Mouse (Mus musculus) limb, embryonic 11.5 days (tissue): ENCODE measurements around the gene Egf. TPM values are rescaled to one million over a fixed set of nuclear protein-coding genes. Genes with fewer than 3 reads are reported as not detected.
A peak's percentile ranks its signal among the peaks of the same experiment; 100 is the strongest.
"Not testable (repeated sequence)": the region's sequence is repeated elsewhere in the genome, so short reads cannot be mapped to it uniquely, and the experiment has no call there.

Source experiments
- ATAC-seq: fragments of 200-750 bp; cut with Nextera tagmentation; 2 replicates; pipeline ENCODE4 v1.8.0; 2017; ENCODE audit warnings: low read depth; ENCODE audit not compliant: insufficient number of reproducible peaks, low FRiP score, low TSS enrichment
- DNase-seq: peaks from one replicate; pipeline ENCODE4 v3.0.0-alpha.2; 2015; ENCODE audit warnings: low spot score
- H3K27ac ChIP-seq: fragments of 300-500 bp; sonication (generic); replicated peaks from 2 replicates; pipeline ENCODE4 v1.5.1; 2014; ENCODE audit warnings: low read depth, mild to moderate bottlenecking, low read length
- H3K27me3 ChIP-seq: fragments of 300-500 bp; sonication (generic); 2 replicates; pipeline ENCODE4 v1.6.1; 2014; ENCODE audit warnings: mild to moderate bottlenecking, low read length, mixed read lengths; ENCODE audit not compliant: control insufficient read depth, insufficient read depth
- H3K36me3 ChIP-seq: fragments of 300-500 bp; sonication (generic); 2 replicates; pipeline ENCODE4 v1.6.1; 2014; ENCODE audit warnings: mild to moderate bottlenecking, low read length, moderate library complexity, mixed read lengths; ENCODE audit not compliant: control insufficient read depth, insufficient read depth
- H3K4me1 ChIP-seq: fragments of 300-500 bp; sonication (generic); 2 replicates; pipeline ENCODE4 v1.6.1; 2014; ENCODE audit warnings: low read length, mixed read lengths; ENCODE audit not compliant: control insufficient read depth, insufficient read depth
- H3K4me2 ChIP-seq: fragments of 300-500 bp; sonication (generic); 2 replicates; pipeline ENCODE4 v1.6.1; 2014; ENCODE audit warnings: low read depth, mild to moderate bottlenecking, moderate library complexity; ENCODE audit not compliant: severe bottlenecking
- H3K4me3 ChIP-seq: fragments of 300-500 bp; sonication (generic); 2 replicates; pipeline ENCODE4 v1.5.1; 2014; ENCODE audit warnings: low read depth, low read length
- H3K9ac ChIP-seq: fragments of 300-500 bp; sonication (generic); 2 replicates; pipeline ENCODE4 v1.6.1; 2014; ENCODE audit warnings: mild to moderate bottlenecking, low read length
- H3K9me3 ChIP-seq: fragments of 300-500 bp; sonication (generic); 2 replicates; pipeline ENCODE4 v1.6.1; 2016; ENCODE audit warnings: low read length; ENCODE audit not compliant: control insufficient read depth
- WGBS: fragments of 180-500 bp; shearing (Covaris S2); extraction: QIAGEN DNeasy Blood & Tissue Kit; methylation state at CpG from one replicate; pipeline ENCODE4 v1.1.7; 2014; 5-methylcytosine and 5-hydroxymethylcytosine counted together
- polyA plus RNA-seq: library from polyadenylated mRNA; unstranded; fragments of >200 nt; fragmentation: Nextera tagmentation; extraction: Ambion mirVana; gene quantifications from 2 replicates; pipeline ENCODE4 v1.2.1, GENCODE M21; 2014

Gene Egf
- polyA plus RNA-seq, 1 experiment from 2014 or later: 0.92 TPM

DNA sequence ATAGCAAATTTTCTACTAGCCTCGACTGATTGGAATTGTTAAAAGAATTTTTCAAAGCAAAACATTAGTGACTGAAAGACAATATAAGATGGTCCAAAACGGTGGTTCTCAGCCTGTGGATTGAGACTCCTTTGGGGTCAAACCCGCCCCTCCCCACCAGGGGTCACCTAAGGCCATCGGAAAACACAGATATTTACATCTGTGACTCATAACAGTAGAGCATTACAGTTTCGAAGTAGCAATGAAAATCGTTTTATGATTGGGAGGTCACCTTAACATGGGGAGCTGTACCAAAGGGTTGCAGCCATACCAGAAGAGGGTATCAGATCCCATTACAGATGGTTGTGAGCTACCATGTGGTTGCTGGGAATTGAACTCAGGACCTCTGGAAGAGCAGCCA, 16.1 kb upstream of the Egf start:
- Histone ChIP-seq H3K36me3 (no peaks in the 10 kb centered on the region), H3K9me3 (no peaks in the 10 kb centered on the region), H3K4me1 (no peaks in the 10 kb centered on the region), H3K27me3 (no peaks in the 10 kb centered on the region), H3K4me3 (no peak overlapping the region), H3K27ac (no peak overlapping the region), H3K9ac (no peak overlapping the region), H3K4me2 (no peak overlapping the region)
- ATAC-seq: no peak
- 85% methylated on average over 6 of the region's 6 CpGs for WGBS
- DNase-seq: no peak

DNA sequence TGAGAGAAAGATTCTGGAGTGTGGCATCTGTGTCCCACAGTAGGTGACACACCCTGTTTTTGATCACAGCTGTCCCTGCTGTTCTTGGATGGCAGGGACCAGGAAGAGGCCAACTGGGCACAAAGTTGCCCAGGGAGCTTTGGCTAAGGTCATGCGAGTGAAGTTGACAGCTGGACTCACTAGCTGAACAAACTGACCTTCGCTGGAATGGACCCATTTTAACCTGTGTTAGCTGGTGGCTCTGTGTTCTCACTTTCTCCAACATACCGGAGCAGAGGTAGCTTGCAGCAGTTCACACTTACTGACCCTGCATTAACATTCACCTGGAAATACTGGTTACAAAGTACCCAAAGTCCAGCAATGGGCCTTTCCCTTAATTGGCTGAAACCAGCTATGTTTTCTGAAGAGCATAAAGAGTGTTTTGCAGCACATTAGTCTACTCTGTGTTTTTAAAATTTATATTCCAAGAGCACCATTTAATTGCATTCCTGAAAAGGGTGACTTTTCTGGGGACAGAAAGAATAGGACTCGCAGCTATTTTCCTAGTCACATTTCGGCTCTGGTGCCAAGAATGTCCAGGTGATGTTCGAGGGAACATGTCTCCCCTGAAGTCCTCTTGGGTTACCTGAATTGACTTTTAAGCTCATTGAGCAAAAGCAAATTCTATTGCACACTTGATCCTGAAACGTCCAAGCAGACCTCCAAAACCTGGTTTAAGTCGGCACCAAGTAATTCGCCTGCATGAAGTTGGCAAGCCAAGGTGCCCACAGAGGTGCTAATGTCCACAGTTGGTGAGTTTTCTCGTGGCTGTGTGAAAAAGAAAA, 12.1 kb upstream of the Egf start:
- Histone ChIP-seq H3K4me3 (no peak overlapping the region), H3K36me3 (no peaks in the 10 kb centered on the region), H3K27ac (no peak overlapping the region), H3K27me3 (no peaks in the 10 kb centered on the region), H3K9ac (no peak overlapping the region), H3K4me2 (no peak overlapping the region), H3K4me1 (no peaks in the 10 kb centered on the region), H3K9me3 (no peaks in the 10 kb centered on the region)
- ATAC-seq (no peak), DNase-seq (no peak)
- 90% methylated on average over 10 of the region's 10 CpGs for WGBS

DNA sequence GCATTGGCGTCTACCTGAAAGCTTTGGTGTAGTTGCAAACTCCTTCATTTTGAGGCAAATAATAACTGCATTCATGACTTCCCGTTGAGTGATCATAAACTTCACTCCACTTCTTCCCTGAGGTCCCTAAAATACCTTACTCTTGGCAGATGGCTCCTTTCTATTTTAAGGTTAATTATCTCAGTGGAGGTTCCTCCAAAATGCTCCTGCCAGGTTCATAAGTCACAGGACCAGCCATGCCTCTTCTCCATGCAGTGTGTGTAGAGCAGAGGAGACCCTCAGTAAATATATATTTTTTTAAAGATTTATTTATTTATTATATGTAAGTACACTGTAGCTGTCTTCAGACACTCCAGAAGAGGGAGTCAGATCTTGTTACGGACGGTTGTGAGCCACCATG, 11.0 kb upstream of the Egf start:
- Histone ChIP-seq H3K9me3 (no peaks in the 10 kb centered on the region), H3K36me3 (no peaks in the 10 kb centered on the region), H3K4me2 (no peak overlapping the region), H3K4me3 (no peak overlapping the region), H3K4me1 (no peaks in the 10 kb centered on the region), H3K27me3 (no peaks in the 10 kb centered on the region), H3K9ac (no peak overlapping the region), H3K27ac (no peak overlapping the region)
- WGBS: 96% methylated on average over 4 of the region's 4 CpGs
- DNase-seq (no peak), ATAC-seq (no peak)

DNA sequence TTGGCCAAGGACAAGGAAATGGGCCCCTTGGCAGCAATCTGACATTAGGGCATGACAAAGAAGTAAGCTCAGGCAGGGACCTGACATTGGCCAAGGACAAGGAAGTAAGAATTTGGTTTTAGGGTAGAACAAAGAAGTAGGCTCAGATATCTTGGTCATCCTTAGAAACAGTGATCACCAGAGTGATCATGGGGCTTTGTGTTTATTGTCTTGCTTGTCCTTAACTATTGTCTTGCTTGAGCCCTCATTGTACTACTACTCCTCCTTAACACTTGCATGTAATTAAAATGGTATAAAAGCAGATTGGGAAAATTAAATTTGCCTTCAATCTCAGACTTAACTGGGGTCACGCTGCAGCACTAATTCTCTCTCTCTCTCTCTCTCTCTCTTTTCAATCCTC, 2.5 kb upstream of the Egf start:
- not testable (repeated sequence) for H3K27ac ChIP-seq, H3K4me2 ChIP-seq, H3K9me3 ChIP-seq, H3K4me1 ChIP-seq, ATAC-seq, H3K9ac ChIP-seq, H3K36me3 ChIP-seq, DNase-seq, H3K4me3 ChIP-seq, H3K27me3 ChIP-seq
- WGBS: 91% methylated on average over 1 of the region's 1 CpGs

DNA sequence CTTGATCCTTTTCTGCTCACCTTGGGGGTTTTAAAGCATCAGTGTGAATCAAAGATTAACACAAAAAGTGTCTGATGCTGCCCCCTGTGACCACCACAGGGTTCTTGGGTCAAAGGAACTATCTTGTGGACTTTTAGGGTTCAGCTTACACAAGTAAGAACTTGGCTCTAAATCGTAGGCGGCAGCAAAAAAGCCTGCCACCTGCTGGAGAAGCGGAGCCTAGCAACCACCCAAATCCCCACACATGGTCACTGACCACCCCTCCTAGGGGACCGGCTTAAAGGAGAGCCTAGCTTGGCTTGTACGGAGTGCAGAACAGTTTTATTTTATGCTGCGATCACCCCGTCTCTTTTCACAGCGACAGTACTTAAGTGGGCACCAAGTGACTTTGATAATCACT, 10.3 kb downstream of the Egf start:
- DNase-seq: peak; percentile 62
- no peak overlapping the region for H3K4me2 ChIP-seq
- H3K36me3 ChIP-seq: no peaks in the 10 kb centered on the region
- WGBS: 66% methylated on average over 8 of the region's 8 CpGs
- no peak overlapping the region for H3K4me3 ChIP-seq
- no peaks in the 10 kb centered on the region for H3K4me1 ChIP-seq
- ATAC-seq: no peak
- no peaks in the 10 kb centered on the region for H3K9me3 ChIP-seq
- H3K9ac ChIP-seq: no peak overlapping the region
- H3K27ac ChIP-seq: no peak overlapping the region
- no peaks in the 10 kb centered on the region for H3K27me3 ChIP-seq

DNA sequence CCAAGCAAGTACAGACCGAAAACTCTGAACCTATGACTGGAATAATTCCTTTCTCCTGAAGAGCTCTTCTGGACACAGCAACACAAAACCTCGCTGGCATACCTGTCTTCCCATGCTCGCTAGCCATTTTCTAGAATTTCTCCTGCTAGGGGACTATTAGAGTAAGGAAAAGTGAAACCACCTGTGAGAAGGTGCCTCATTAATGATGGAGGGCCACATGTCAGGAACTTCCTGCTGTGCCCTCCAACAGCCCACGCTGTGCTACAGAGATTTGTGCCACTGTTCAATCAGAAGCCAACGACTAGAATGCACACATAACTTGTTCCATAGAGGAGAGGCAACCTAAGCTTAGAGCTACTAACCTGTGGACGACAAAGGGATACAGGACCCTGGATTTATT, 12.3 kb downstream of the Egf start:
- WGBS: 38% methylated on average over 6 of the region's 6 CpGs
- no peak overlapping the region for H3K9ac ChIP-seq
- no peak for ATAC-seq

DNA sequence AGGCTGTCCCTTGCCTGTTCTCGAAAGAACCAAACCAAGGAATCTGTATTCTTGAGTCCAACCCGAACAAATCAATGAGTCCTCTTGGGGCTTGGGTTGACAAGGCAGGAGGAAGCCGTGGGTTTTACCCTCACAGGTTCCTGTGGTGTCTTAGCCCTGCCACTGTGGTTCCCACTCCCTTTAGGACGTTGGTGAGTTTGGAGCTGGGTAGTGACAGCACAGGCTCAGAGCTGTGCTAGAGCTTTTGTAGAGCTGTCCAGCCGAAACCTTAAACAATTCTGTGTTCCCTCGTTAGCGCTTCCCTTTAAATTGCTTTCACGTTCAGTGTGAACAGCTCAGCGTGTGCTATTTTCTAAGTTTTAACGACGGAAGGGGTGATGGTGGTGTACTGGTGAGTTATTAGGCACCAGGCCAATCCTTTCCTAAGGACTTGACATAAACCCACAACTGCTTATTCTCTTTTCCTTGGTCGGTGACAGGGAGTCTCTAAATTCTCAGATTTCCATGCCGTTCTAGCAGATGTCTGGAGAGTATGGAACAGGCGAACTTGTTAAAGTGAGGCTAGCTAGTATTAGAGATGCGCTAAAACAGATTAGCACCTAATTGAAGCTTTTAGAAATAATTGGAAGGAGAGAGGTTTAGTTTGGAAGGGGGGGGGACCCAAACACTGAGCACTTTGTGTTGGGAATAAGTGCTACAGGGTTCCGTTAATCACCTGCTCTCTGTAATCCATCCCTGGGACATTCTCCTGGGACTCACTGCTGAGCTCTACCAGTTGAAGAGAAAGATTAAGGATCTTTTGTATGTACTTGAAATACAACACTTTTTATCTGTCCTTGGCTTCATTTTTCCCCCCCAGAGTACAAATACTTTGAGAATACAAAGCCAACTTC, 16.6 kb downstream of the Egf start:
- DNase-seq: peak; percentile 27

More for the DNA sequence above, 12.3 kb downstream of the Egf start:
- H3K9me3 ChIP-seq: no peaks in the 10 kb centered on the region
- no peaks in the 10 kb centered on the region for H3K27me3 ChIP-seq
- H3K27ac ChIP-seq: no peak overlapping the region
- no peak overlapping the region for H3K4me2 ChIP-seq
- H3K4me3 ChIP-seq: no peak overlapping the region
- no peaks in the 10 kb centered on the region for H3K36me3 ChIP-seq
- peak; percentile 50 for DNase-seq
- H3K4me1 ChIP-seq: no peaks in the 10 kb centered on the region

DNA sequence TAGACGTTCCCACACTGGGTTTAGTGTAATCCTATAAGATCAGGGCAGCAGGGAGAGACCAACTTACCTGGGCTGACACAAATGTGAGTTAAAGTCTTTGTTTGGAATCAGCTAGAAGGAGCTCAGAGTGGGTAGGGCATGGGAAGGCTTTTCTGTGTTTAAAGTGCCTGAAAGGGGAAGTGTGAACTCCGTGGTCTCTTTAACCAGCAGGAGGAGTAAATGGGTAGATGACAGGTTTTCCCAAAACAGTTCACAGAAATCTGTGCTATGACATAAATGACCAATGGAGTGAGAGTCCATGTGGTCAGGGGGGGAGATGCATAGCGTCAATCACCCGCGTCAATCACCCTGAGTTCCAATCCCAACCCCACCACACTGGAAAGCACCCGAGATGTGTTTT, 23.5 kb downstream of the Egf start:
- Histone ChIP-seq H3K4me1 (no peaks in the 10 kb centered on the region), H3K9me3 (no peaks in the 10 kb centered on the region), H3K27ac (no peak overlapping the region), H3K9ac (no peak overlapping the region), H3K4me2 (no peak overlapping the region), H3K36me3 (no peaks in the 10 kb centered on the region), H3K27me3 (no peaks in the 10 kb centered on the region), H3K4me3 (no peak overlapping the region)
- no peak for DNase-seq
- WGBS: 83% methylated on average over 6 of the region's 6 CpGs
- no peak for ATAC-seq

More for the DNA sequence above, 16.6 kb downstream of the Egf start:
- Histone ChIP-seq H3K4me1 (no peaks in the 10 kb centered on the region), H3K9me3 (no peaks in the 10 kb centered on the region), H3K27me3 (no peaks in the 10 kb centered on the region), H3K4me2 (no peak overlapping the region), H3K9ac (no peak overlapping the region), H3K36me3 (no peaks in the 10 kb centered on the region), H3K27ac (no peak overlapping the region), H3K4me3 (no peak overlapping the region)
- WGBS: 38% methylated on average over 16 of the region's 16 CpGs
- no peak for ATAC-seq
